ENCODE assay signal across 11 mouse cellular contexts in the genomic region with DNA sequence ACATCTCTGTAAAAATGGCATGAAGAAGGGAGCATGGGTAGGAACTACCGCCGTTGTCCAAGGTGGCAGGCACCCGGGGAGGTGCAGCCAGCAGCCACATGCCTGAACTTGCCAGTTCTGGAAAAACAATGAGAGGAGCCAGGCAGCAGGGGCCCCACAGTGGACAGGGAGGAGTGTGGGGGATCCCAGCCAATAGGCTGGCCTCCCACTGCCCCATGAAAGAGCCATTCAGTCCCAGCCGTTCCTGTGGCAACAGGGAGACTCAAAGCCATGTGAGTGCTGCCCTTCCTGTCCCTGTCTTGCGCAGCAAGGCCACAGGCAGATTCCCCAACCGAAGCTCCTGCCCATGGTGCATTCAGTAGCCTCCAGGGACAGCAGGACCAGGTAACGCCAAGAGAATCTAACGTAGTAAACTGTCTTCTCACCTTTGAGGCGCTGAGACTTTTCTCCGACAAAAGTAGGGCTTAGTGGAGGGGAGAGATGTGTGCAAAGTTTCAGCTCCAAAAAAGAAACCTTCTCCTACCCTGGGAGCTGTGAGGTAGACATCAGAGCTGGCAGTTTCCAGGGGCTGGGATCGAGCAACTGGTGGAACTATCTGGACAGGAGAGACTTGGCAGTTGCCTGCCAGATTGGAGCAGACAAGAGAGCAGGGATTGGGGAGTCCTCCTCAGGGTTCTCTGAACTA. TPM values are rescaled to one million over a fixed set of nuclear protein-coding genes. Genes with fewer than 3 reads are reported as not detected.
DNase-seq lines count a peak whose midpoint lies in the region; ATAC-seq lines count a peak whose summit lies in the region.
"Had no signal": no experiment of that assay in that cellular context is flagged by ENCODE, and none has a peak within 500 bp of the region (broad histone marks: within the 10 kb centered on the region; RNA-seq: fewer than 3 reads in every experiment).

No protein-coding gene starts in this region.

- H3K4me1 ChIP-seq in forebrain, embryonic 10.5 days: peaks cover 90% of the 10 kb centered on the region
- H3K4me1 ChIP-seq in hindbrain, embryonic 15.5 days (replicated peaks): peaks cover 28% of the 10 kb centered on the region
- H3K4me1 ChIP-seq in neural tube, embryonic 11.5 days (ENCODE audit: control insufficient read depth, insufficient read depth, low read length): peaks cover 28% of the 10 kb centered on the region

- peak; percentile 62 to 70 for DNase-seq in heart, adult 18-20 months
- DNase-seq in heart, postnatal 25 days (ENCODE audit: low spot score): no peak
- peak; percentile 50 to 58 for DNase-seq in adrenal gland, postnatal 36 days
- DNase-seq in forebrain, embryonic 10.5 days (ENCODE audit: extremely low spot score, low spot score): peak; percentile 74
- DNase-seq in neural tube, embryonic 11.5 days (ENCODE audit: low spot score): peak; percentile 75
- DNase-seq in spleen, postnatal 4 days (ENCODE audit: low spot score in 2 of 2): no peak

- no peak overlapping the region for H3K9ac ChIP-seq in hindbrain, embryonic 15.5 days
- H3K9ac ChIP-seq in neural tube, embryonic 11.5 days (ENCODE audit: low read length): no peak overlapping the region; the same call in 1 of the 2 replicates
- H3K9ac ChIP-seq: stomach, embryonic 15.5 days had no signal

- H3K27me3 ChIP-seq in forebrain, embryonic 10.5 days (ENCODE audit: poor library complexity, severe bottlenecking): peaks cover 63% of the 10 kb centered on the region
- H3K27me3 ChIP-seq in hindbrain, embryonic 15.5 days: no peaks in the 10 kb centered on the region
- H3K27me3 ChIP-seq in neural tube, embryonic 11.5 days (ENCODE audit: control insufficient read depth, insufficient read depth, low read length): no peaks in the 10 kb centered on the region
- H3K27me3 ChIP-seq: stomach, embryonic 15.5 days had no signal

- whole genome bisulfite sequencing in forebrain, embryonic 10.5 days: 23% methylated on average over 11 of the region's 11 CpGs
- 19% methylated on average over 11 of the region's 11 CpGs for WGBS in hindbrain, embryonic 15.5 days
- 20% methylated on average over 11 of the region's 11 CpGs for WGBS in neural tube, embryonic 11.5 days

- H3K27ac ChIP-seq in forebrain, embryonic 10.5 days: peak overlapping the region; percentile 84
- peak overlapping the region; percentile 76 for H3K27ac ChIP-seq in hindbrain, embryonic 15.5 days (replicated peaks)
- peak overlapping the region; percentile 75 for H3K27ac ChIP-seq in neural tube, embryonic 11.5 days (ENCODE audit: low read depth, low read length)
- H3K27ac ChIP-seq: stomach, embryonic 15.5 days had no signal

- H3K36me3 ChIP-seq in forebrain, embryonic 10.5 days (replicated peaks): no peaks in the 10 kb centered on the region
- no peaks in the 10 kb centered on the region for H3K36me3 ChIP-seq in hindbrain, embryonic 15.5 days
- H3K36me3 ChIP-seq in neural tube, embryonic 11.5 days (ENCODE audit: control insufficient read depth, insufficient read depth, low read length): no peaks in the 10 kb centered on the region
- H3K36me3 ChIP-seq: stomach, embryonic 15.5 days had no signal

- no peaks in the 10 kb centered on the region for H3K9me3 ChIP-seq in forebrain, embryonic 10.5 days
- no peaks in the 10 kb centered on the region for H3K9me3 ChIP-seq in hindbrain, embryonic 15.5 days
- no peaks in the 10 kb centered on the region for H3K9me3 ChIP-seq in neural tube, embryonic 11.5 days (ENCODE audit: control insufficient read depth, low read length)
- H3K9me3 ChIP-seq: G1E; stomach, embryonic 15.5 days had no signal

- peak overlapping the region; percentile 36 for H3K4me3 ChIP-seq in forebrain, embryonic 10.5 days
- no peak overlapping the region for H3K4me3 ChIP-seq in hindbrain, embryonic 15.5 days
- H3K4me3 ChIP-seq in neural tube, embryonic 11.5 days (ENCODE audit: low read depth, low read length): no peak overlapping the region
- H3K4me3 ChIP-seq: erythroblast, embryonic 14.5 days; stomach, embryonic 15.5 days had no signal

- ATAC-seq in hindbrain, embryonic 15.5 days (ENCODE audit: low FRiP score, low read depth): peak; percentile 78
- ATAC-seq in neural tube, embryonic 11.5 days (ENCODE audit: insufficient read depth, low FRiP score, low TSS enrichment): peak; percentile 53; the same call in 1 of the 2 replicates
- no peak for ATAC-seq in CD4-positive, CD25-positive, alpha-beta regulatory T cell, adult 4 months

- peak overlapping the region; percentile 29 for H3K4me2 ChIP-seq in hindbrain, embryonic 15.5 days
- H3K4me2 ChIP-seq in neural tube, embryonic 11.5 days (ENCODE audit: low read depth): peak overlapping the region; percentile 34
- H3K4me2 ChIP-seq: stomach, embryonic 15.5 days had no signal

- intact Hi-C loops in heart, postnatal 25 days (cut with DNase I): loop anchor here (5.0 kb wide), 1 partner anchor 35 kb away; a partner anchor contains a TSS

RNA-seq across cellular contexts. Expression of a gene that starts 5.2 kb away (rescaled TPM):
- 10 to 100 TPM; 89.8 to 95.9 TPM for total RNA-seq in heart, adult 18-20 months (2021)
- total RNA-seq in heart, postnatal 25 days (2021): 100 to 1,000 TPM in 1 of 2 experiments, 10 to 100 TPM in 1; 77.7 to 191 TPM
- total RNA-seq in adrenal gland, postnatal 36 days (2021): 10 to 100 TPM; 47.3 to 75.2 TPM
- polyA plus RNA-seq in forebrain, embryonic 10.5 days (2016; fragmentation: Nextera tagmentation; extraction: Ambion mirVana): 12.7 and 12.9 TPM in 2 replicates
- 12.2 and 15.2 TPM in 2 replicates for polyA plus RNA-seq in hindbrain, embryonic 15.5 days (2015; fragmentation: Nextera tagmentation; extraction: Ambion mirVana)
- polyA plus RNA-seq in neural tube, embryonic 11.5 days (2014; fragmentation: Nextera tagmentation; extraction: Ambion mirVana): 10.5 and 11.7 TPM in 2 replicates
- polyA plus RNA-seq in CD4-positive, CD25-positive, alpha-beta regulatory T cell, adult 4 months (2017; shearing (Covaris generic)): 1 to 10 TPM; 3.7 to 5.2 TPM
- polyA plus RNA-seq: erythroblast, embryonic 14.5 days had no signal

RNA-seq across cellular contexts. Expression of a gene that starts 28.9 kb away (rescaled TPM):
- total RNA-seq in heart, adult 18-20 months (2021): 10 to 100 TPM; 10.5 to 16.5 TPM
- total RNA-seq in heart, postnatal 25 days (2021): 10 to 100 TPM; 13.9 to 22.2 TPM
- total RNA-seq in adrenal gland, postnatal 36 days (2021): 10 to 100 TPM; 26.4 to 32.7 TPM
- not detected in 2 replicates for polyA plus RNA-seq in forebrain, embryonic 10.5 days (2016; fragmentation: Nextera tagmentation; extraction: Ambion mirVana)
- 7.2 and 8.2 TPM in 2 replicates for polyA plus RNA-seq in hindbrain, embryonic 15.5 days (2015; fragmentation: Nextera tagmentation; extraction: Ambion mirVana)
- not detected in 2 replicates for polyA plus RNA-seq in neural tube, embryonic 11.5 days (2014; fragmentation: Nextera tagmentation; extraction: Ambion mirVana)
- polyA plus RNA-seq in CD4-positive, CD25-positive, alpha-beta regulatory T cell, adult 4 months (2017; shearing (Covaris generic)): 100 to 1,000 TPM; 107 to 154 TPM
- total RNA-seq: G1E had no signal
- polyA plus RNA-seq: erythroblast, embryonic 14.5 days; G1E had no signal

RNA-seq across cellular contexts. Expression of a gene that starts 29.5 kb away (rescaled TPM):
- not detected for total RNA-seq in heart, adult 18-20 months (2021)
- total RNA-seq in heart, postnatal 25 days (2021): not detected
- total RNA-seq in adrenal gland, postnatal 36 days (2021): under 1 TPM in 1 of 2 experiments, not detected in 1; 0.10 TPM
- polyA plus RNA-seq in forebrain, embryonic 10.5 days (2016; fragmentation: Nextera tagmentation; extraction: Ambion mirVana): 0.15 and 0.26 TPM in 2 replicates
- 0.13 and 0.35 TPM in 2 replicates for polyA plus RNA-seq in hindbrain, embryonic 15.5 days (2015; fragmentation: Nextera tagmentation; extraction: Ambion mirVana)
- polyA plus RNA-seq in neural tube, embryonic 11.5 days (2014; fragmentation: Nextera tagmentation; extraction: Ambion mirVana): 0.15 and 0.21 TPM in 2 replicates
- not detected for polyA plus RNA-seq in CD4-positive, CD25-positive, alpha-beta regulatory T cell, adult 4 months (2017; shearing (Covaris generic))
- total RNA-seq: G1E had no signal
- polyA plus RNA-seq: erythroblast, embryonic 14.5 days; G1E had no signal

RNA-seq across cellular contexts. Expression of a gene that starts 35.0 kb away (rescaled TPM):
- 1 to 10 TPM; 5.6 to 5.9 TPM for total RNA-seq in heart, adult 18-20 months (2021)
- 10 to 100 TPM in 1 of 2 experiments, 1 to 10 TPM in 1; 9.7 to 10.9 TPM for total RNA-seq in heart, postnatal 25 days (2021)
- total RNA-seq in adrenal gland, postnatal 36 days (2021): 10 to 100 TPM; 13.0 to 20.4 TPM
- not detected in 2 replicates for polyA plus RNA-seq in forebrain, embryonic 10.5 days (2016; fragmentation: Nextera tagmentation; extraction: Ambion mirVana)
- 6.6 and 8.7 TPM in 2 replicates for polyA plus RNA-seq in hindbrain, embryonic 15.5 days (2015; fragmentation: Nextera tagmentation; extraction: Ambion mirVana)
- polyA plus RNA-seq in neural tube, embryonic 11.5 days (2014; fragmentation: Nextera tagmentation; extraction: Ambion mirVana): 0.27 and 0.31 TPM in 2 replicates
- not detected for polyA plus RNA-seq in CD4-positive, CD25-positive, alpha-beta regulatory T cell, adult 4 months (2017; shearing (Covaris generic))
- total RNA-seq: G1E had no signal

RNA-seq across cellular contexts. Expression of a gene that starts 41.2 kb away (rescaled TPM):
- total RNA-seq in heart, adult 18-20 months (2021): under 1 TPM in 1 of 2 experiments, not detected in 1; 0.37 TPM
- total RNA-seq in heart, postnatal 25 days (2021): under 1 TPM in 1 of 2 experiments, not detected in 1; 0.11 TPM
- under 1 TPM; 0.70 to 0.76 TPM for total RNA-seq in adrenal gland, postnatal 36 days (2021)
- polyA plus RNA-seq in forebrain, embryonic 10.5 days (2016; fragmentation: Nextera tagmentation; extraction: Ambion mirVana): 0.06 and 0.36 TPM in 2 replicates
- polyA plus RNA-seq in hindbrain, embryonic 15.5 days (2015; fragmentation: Nextera tagmentation; extraction: Ambion mirVana): 0.13 TPM in 1 of 2 replicates, not detected in the other
- 0.20 and 0.95 TPM in 2 replicates for polyA plus RNA-seq in neural tube, embryonic 11.5 days (2014; fragmentation: Nextera tagmentation; extraction: Ambion mirVana)
- not detected for polyA plus RNA-seq in CD4-positive, CD25-positive, alpha-beta regulatory T cell, adult 4 months (2017; shearing (Covaris generic))
- polyA plus RNA-seq: erythroblast, embryonic 14.5 days; G1E had no signal

Comparison
In these comparisons a context has a peak if more than half of its experiments do, and no peak if none do; other contexts are left out.
1. DNase-seq: peak in heart, adult 18-20 months (2 of 2), adrenal gland, postnatal 36 days (2 of 2), forebrain, embryonic 10.5 days (single experiment) and neural tube, embryonic 11.5 days (single experiment); none in heart, postnatal 25 days (single experiment) and spleen, postnatal 4 days (0 of 2).
2. RNA of a gene that starts 28.9 kb away (polyA plus RNA-seq): 107 to 154 TPM in CD4-positive, CD25-positive, alpha-beta regulatory T cell, adult 4 months; 7.2 to 8.2 TPM in hindbrain, embryonic 15.5 days, not detected in neural tube, embryonic 11.5 days and not detected in forebrain, embryonic 10.5 days; every median in the first group is over 10 times any median in the second.
3. Peak in every context shown above with its lines, with median percentiles within 50 percentile points of each other: H3K27ac ChIP-seq.